Mouse (Mus musculus) left cerebral cortex, adult 2 months (tissue): ENCODE results near the gene Brms1. TPM values are rescaled to one million over a fixed set of nuclear protein-coding genes. Genes with fewer than 3 reads are reported as not detected.
A peak's percentile ranks its signal among the peaks of the same experiment; 100 is the strongest.

Source experiments
- DNase-seq, 2 experiments: peaks; one replicate each; pipeline ENCODE4 v3.0.0; 2021 to 2022; ENCODE audit warnings: low spot score in 2 of 2, mixed read lengths in 1 of 2; ENCODE audit errors: extremely low spot score in 1 of 2
- H3K27ac ChIP-seq: fragments of 200-600 bp; 2 replicates; pipeline ENCODE4 v1.8.1; 2022
- H3K4me3 ChIP-seq: fragments of 200-600 bp; 2 replicates; pipeline ENCODE4 v1.8.1; 2022
- CTCF ChIP-seq: fragments of 200-600 bp; IDR thresholded peaks from 2 replicates; pipeline ENCODE4 v1.8.1; 2022; ENCODE audit warnings: antibody characterized with exemption, mild to moderate bottlenecking, moderate library complexity
- intact Hi-C: fragments of 180-260 bp; cut with DNase I; formaldehyde crosslinking; loops from one replicate; pipeline ENCODE4 v1.15.1; 2025
- total RNA-seq, 2 experiments: library from RNA; stranded (reverse); gene quantifications; 2 replicates each; pipeline ENCODE4 v1.2.3; 2021

Brms1 gene
- total RNA-seq, 2 experiments from 2014 or later: 26.9 to 28.8 TPM

DNA sequence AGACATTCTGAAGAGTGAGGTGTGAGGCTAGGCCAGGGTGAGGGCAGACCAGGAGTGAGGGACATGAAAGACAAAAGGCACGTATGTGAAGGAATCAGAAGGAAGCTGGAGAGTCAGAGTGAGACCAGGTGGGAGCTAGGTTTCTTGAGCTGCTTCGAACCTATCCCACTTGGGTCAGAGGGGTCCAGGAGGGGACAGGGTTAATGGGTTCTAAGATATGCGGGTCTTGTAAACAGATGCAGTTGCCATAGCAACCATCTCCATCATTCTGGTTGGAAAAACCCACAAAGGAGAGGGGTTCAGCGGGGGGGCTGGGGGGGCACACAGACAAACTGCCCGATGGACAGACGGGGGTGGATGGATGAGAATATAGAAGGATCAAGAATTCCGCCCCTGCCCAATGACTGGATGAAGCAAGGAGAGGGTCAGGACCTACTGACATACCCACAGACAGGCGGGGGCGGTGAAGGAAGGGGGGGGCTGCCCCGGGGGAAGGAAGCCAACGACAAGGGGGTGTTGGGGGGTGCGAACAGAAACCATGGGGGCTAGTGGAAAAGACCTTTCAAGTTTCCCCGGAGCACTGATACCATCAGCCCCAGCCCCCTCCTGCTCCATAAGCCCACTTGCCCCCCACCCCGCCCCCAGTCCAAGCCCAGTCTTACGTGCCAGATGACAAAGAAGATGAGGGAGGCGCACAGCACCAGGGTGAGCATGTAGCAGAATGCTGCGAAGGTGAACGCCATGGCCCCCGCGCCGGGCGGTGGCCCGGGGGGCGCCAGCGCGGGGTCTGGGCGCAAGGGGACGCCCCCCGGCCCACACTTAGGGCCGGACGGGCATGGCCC is 56.6 kb downstream of the Brms1 start:
- Histone ChIP-seq H3K4me3 (peak overlapping the region; percentile 76), H3K27ac (peak overlapping the region; percentile 95)
- intact Hi-C loops: no loop called here
- TF ChIP-seq CTCF: no peak
- DNase-seq: no peak

DNA sequence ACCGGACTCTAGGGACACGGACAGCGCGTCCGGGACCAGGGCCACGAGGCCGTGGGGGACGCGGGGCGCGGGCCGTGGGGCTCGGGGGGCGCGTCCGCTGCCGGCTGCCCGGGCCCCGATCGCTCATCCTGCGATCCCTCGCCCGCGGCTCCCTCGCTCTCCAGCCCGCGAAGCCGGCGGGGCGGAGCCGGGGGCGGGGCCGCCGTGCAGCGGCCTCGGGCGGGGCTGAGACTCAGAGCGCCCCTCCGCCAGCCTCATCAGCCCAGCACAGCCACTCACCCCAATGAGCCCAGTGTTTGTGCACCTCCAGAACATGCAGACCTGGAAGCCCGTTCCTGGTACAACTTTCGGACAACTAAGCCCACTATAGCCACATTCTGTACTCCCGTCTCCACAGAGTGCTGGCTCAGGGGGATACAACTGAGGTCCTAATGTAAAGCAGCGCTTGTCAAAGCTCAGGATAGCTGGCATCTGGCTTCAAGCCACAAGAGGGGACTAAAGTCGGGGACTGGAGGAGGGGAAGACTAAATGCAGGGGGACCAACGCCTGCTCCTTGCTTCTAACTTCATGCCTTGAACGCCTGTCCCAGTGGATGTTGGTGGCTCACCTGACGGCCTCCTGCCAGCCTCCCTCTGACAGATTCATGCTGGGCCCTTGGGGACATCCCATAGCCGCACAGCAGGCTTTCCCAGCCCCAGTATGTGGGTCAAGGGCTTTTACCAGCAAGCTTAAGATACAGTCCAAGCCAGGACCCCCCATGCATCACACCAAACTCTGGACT is 57.4 kb downstream of the Brms1 start, which contains the start of gene Cnih2:
Cnih2 (minus strand) TSS at position 159 of the 781 bp plus-strand sequence.
- no peak for TF ChIP-seq CTCF
- peak; percentile 79 to 81 for DNase-seq
- intact Hi-C loops: no loop called here
- Histone ChIP-seq H3K27ac (peak within 1 kb of the TSS; percentile 95), H3K4me3 (peak within 1 kb of the TSS; percentile 76)

Other genes with a start within 250 kb of the Brms1 start
- 100 to 1,000 TPM in 1 of 2 experiments, 10 to 100 TPM in 1; 93.1 to 112 TPM for gene Rbm4, start 247.5 kb upstream of the Brms1 start, total RNA-seq
- 10 to 100 TPM; 22.0 to 25.5 TPM for gene Gm21992, start 229.7 kb upstream of the Brms1 start, total RNA-seq
- 10 to 100 TPM; 53.4 to 61.0 TPM for gene Rbm14, start 229.7 kb upstream of the Brms1 start, total RNA-seq
- gene Ccs, start 202.0 kb upstream of the Brms1 start, total RNA-seq: 10 to 100 TPM; 29.8 to 30.3 TPM
- gene Ccdc87, start 202.0 kb upstream of the Brms1 start, total RNA-seq: 1 to 10 TPM; 2.0 to 2.6 TPM
- 100 to 1,000 TPM; 102 to 107 TPM for gene Ctsf, start 186.2 kb upstream of the Brms1 start, total RNA-seq
- gene Actn3, start 163.4 kb upstream of the Brms1 start, total RNA-seq: 1 to 10 TPM; 1.4 to 1.5 TPM
- gene Zdhhc24, start 162.7 kb upstream of the Brms1 start, total RNA-seq: 10 to 100 TPM; 24.7 to 25.9 TPM
- gene Bbs1, start 134.7 kb upstream of the Brms1 start, total RNA-seq: 10 to 100 TPM; 40.0 to 48.1 TPM
- 10 to 100 TPM; 39.5 to 45.9 TPM for gene Dpp3, start 113.1 kb upstream of the Brms1 start, total RNA-seq
- 10 to 100 TPM; 27.9 to 31.8 TPM for gene Peli3, start 98.2 kb upstream of the Brms1 start, total RNA-seq
- 10 to 100 TPM; 52.7 to 55.3 TPM for gene Mrpl11, start 79.2 kb upstream of the Brms1 start, total RNA-seq
- 10 to 100 TPM; 21.7 to 33.7 TPM for gene Npas4, start 51.0 kb upstream of the Brms1 start, total RNA-seq
- gene Slc29a2, start 17.5 kb upstream of the Brms1 start, total RNA-seq: 10 to 100 TPM; 16.6 to 16.7 TPM
- 100 to 1,000 TPM; 109 to 131 TPM for gene B4gat1, start 2.5 kb upstream of the Brms1 start, total RNA-seq
- gene AC124502.3, start 2.5 kb upstream of the Brms1 start, total RNA-seq: 1 to 10 TPM; 4.9 to 5.8 TPM
- 10 to 100 TPM; 94.6 to 95.9 TPM for gene Rin1, start 9.1 kb downstream of the Brms1 start, total RNA-seq
- gene Cd248, start 26.7 kb downstream of the Brms1 start, total RNA-seq: 1 to 10 TPM; 4.3 to 5.4 TPM
- 100 to 1,000 TPM; 154 to 156 TPM for gene Tmem151a, start 44.2 kb downstream of the Brms1 start, total RNA-seq
- gene Yif1a, start 47.2 kb downstream of the Brms1 start, total RNA-seq: 10 to 100 TPM; 23.4 to 25.7 TPM
- gene Cnih2, start 57.2 kb downstream of the Brms1 start, total RNA-seq: 100 to 1,000 TPM; 214 to 247 TPM
- gene Rab1b, start 65.7 kb downstream of the Brms1 start, total RNA-seq: 100 to 1,000 TPM; 144 to 157 TPM
- 100 to 1,000 TPM; 279 to 291 TPM for gene Klc2, start 77.2 kb downstream of the Brms1 start, total RNA-seq
- gene Pacs1, start 231.8 kb downstream of the Brms1 start, total RNA-seq: 10 to 100 TPM; 57.5 to 61.2 TPM